Mouse (Mus musculus) heart, adult 2 months (tissue): ENCODE measurements around the gene Gpd2.

ENCODE experiments used
- CTCF ChIP-seq: fragments of 200-600 bp; IDR thresholded peaks from 2 replicates; pipeline ENCODE4 v1.8.1; 2022; ENCODE audit warnings: antibody characterized with exemption, mild to moderate bottlenecking, moderate library complexity
- EP300 ChIP-seq: fragments of 200-500 bp; IDR thresholded peaks from 2 replicates; pipeline ENCODE4 v1.6.1; 2011; ENCODE audit warnings: low read depth, low read length, control low read depth; ENCODE audit not compliant: insufficient read depth

DNA sequence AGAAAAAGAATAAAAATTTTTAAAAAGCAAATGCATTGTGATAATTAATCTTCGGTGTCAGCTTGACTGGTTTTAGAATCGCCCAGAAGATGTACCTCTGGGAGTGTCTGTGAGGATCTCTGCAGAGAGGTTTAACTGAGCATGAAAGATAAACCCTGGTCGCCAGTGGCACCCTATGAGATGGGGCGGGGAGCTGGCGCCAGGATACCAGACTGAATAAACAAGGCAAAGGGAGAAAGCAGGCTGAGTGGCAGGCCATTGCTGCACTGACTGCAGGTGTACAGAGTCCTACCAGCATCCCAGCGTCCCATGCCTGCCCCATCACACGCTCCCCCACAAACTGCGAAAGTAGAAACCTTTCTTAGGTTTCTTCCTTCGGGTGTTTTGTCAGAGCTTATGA lies 49.2 kb upstream of the Gpd2 start:
- no peak for TF ChIP-seq CTCF
- no peak for TF ChIP-seq EP300
